Mouse (Mus musculus): ENCODE results near the gene Pgp.
"Not testable (repeated sequence)": the region's sequence is repeated elsewhere in the genome, so short reads cannot be mapped to it uniquely, and the experiment has no call there.

The Pgp gene

DNA sequence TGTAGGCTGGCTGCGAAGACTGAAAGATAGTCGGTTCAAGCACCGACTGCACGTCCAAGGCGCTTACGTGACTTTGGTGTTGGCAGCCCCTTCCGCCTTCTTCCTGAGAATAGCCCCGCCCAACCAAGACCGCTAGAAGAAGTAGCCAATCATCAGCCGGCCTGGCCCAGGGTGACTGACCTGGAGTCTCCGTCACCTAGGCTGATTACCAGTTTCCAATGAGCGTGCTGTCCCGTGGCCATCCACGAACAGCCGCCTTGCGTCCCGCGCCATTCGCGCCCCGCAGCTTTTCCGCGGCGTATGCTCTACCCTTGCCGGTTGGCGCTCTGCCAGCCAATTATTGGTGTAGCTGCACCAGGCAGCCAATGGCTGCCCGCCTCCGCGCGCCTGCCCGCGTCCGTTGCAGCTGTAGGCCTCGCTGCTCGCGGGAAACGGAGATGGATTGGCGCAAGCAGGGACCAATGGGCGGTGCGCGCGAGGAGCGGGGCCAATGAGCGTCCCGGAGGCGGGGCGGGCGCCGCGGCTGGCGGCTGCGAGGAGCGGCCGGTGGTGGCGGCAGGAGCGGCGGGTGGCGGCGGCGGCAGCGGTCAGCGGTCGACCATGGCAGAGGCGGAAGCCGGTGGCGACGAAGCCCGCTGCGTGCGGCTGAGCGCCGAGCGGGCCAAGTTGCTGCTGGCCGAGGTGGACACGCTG lies at the start of gene Pgp, which contains the start of gene E4f1:
Gene Pgp (plus strand): TSS at position 483 of the 693 bp plus-strand sequence.
Gene E4f1 (minus strand): TSS at position 404 of the 693 bp plus-strand sequence.
- DNase-seq (ENCODE audit: low spot score): peak; percentile 98

DNA sequence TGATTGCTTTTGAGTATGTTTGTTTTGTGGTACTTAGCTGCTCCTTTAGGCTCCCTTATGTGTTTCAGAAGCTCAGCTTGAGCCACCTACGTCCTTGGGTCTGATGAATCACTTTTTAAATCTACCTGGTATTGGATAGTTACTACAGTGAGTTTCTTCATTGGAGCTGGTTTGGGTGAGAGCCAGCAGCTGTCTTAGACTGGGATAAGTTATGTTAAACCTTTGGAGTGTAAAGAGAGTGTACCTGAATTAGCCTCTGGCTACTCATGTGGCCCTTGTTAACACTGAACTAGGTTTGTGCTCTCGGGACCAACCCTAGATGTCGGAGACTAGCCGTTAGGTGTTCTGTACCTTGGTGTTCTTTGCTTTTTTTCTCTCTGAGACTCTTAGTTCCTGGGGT lies 47.1 kb upstream of the Pgp start:
- DNase-seq (ENCODE audit: low spot score): no peak

DNA sequence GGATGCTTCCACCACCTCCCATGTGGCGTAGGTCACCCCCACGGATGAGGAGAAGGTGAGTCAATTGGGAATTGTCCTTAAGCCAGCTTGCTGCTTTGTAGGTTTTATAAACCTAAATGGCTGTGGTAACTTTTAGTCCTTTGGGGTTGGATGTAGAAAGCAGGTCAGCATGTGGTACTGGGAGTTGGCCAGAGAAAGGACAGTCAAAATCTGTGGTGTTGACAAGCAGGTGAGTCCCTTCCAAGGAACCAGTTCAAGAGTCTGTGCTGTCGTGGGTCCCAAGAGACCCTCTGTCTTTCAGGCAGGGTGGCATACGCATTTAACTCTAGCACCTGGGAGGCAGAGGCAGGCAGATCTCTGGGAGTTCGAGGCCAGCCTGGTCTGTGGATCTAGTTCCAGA lies 45.7 kb upstream of the Pgp start:
- DNase-seq (ENCODE audit: low spot score): no peak

DNA sequence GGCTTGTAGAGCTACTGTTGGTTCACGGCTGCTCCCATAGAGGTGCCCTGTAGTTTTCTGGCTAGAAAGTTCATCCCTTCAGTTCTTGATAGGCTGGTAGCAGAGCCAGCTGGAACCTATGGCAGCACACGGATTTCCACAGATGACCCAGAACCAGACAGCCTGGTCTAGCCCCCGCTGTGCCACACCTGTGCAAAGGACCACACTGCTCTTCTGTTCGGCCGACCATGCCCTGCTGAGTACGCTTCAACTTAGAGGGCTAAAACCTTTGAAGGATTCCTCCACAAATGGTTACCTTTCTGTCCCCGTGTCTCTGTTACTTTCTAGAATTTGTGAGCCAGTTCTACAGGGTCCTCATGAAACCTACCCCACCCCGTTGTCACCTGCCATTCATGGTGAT lies 44.9 kb upstream of the Pgp start:
- DNase-seq (ENCODE audit: low spot score): not testable (repeated sequence)

DNA sequence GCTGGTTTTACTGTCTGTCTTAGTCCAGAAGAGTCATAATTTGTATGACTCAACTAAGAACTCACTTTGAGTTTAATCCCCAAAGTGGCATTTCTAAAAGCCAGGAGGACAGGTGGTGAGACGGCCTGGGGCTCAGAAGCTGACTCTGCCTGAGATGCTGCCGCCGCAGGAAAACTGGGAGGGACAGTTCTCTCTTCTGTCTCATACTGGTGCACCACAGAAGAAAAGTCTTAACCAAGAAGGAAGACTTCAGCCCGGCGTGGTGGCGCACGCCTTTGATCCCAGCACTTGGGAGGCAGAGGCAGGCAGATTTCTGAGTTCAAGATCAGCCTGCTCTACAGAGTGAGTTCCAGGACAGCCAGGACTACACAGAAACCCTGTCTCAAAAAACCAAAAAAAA lies 44.3 kb upstream of the Pgp start:
- DNase-seq (ENCODE audit: low spot score): no peak

DNA sequence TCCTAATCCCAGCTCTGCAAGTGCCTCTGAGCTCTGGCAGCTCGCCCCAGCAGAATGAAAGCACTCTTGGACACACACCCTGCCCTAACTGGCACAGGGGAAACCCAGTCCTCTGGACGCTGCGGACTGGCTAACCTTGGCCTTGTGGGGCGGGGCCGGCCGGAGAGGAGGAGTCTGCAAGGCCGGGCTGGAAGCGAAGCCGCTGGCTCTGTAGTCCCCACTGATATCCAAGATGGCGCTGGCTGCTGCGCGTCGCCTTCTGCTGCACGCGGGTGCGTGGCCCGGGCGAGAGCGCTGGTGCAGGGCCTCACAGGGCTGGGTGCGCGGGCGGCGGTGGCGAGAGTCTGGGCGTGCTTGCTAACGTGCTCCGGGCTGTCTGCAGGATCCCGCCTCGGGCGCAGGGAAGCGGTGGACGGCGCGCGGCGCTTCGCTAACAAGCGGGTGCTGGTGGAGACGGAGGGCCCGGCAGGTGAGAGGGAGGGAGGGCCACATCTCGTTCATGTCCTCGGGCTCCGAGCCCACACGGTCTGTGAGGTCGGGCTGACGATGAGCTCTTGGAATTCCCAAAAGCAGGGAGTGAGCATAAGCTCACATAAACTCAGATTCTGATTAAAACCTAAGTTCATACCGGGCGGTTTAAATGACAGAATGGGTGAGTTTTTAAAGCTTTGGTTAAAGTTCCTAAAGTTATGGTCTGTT lies 43.6 kb upstream of the Pgp start, which contains the start of gene Eci1:
Gene Eci1 (plus strand): TSS at position 171 of the 699 bp plus-strand sequence.
- peak; percentile 87 for DNase-seq (ENCODE audit: low spot score)

DNA sequence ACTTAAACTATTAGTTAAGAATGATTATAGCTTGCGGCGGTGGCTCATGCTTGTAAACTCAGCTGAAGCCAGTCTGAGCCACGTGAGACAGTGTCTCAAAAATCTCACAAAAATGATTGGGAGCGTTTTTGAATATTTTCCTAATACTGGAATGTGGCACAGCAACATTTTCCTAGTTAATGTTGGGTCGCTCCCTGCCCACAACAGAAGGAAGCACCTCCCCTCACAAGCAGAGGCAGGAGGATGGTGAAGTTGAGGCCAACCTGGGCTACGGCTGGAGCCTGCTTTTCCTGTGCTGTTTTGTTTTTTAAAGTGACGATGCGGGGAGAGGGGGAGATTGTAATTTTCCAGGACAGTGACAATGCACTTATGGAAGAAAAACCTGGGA lies 43.0 kb upstream of the Pgp start:
- no peak for DNase-seq (ENCODE audit: low spot score)

DNA sequence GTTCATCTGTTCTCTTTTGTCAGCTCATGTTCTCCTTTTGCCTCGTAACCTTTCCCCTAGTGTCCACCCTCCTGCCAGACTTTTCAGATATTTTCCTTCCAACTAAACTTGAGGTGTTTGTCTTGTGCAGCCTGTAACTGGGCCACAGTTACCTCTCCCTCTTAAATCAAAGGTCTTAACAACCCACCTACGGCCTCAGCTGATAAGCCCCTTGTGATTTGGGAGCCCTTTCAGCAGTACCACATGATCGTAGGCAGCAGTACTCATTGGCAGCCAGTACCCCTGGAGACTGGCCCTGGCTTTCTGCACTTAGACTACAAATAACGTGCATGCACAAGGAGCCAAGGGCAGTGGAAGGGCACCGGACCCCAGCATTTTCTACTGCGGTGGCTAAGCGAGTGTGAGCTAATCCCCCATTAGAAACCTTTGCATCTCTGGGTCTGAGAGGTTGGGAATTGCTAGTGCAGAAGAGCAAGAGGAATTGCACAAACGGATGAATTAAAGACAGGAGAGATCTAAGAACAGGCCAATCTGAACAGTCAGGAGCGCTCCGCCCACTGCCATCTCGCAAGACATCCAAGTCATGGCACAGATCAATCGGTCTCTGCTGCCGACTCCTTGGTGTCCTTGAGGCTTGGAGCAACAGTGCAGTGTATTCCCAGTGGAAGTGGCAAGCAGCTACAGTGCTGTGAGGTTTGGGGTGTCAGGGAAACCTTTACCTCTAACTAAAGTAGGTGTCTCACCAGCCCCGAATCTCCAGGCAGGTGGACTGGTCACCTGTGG lies 40.8 kb upstream of the Pgp start:
- no peak for DNase-seq (ENCODE audit: low spot score)

DNA sequence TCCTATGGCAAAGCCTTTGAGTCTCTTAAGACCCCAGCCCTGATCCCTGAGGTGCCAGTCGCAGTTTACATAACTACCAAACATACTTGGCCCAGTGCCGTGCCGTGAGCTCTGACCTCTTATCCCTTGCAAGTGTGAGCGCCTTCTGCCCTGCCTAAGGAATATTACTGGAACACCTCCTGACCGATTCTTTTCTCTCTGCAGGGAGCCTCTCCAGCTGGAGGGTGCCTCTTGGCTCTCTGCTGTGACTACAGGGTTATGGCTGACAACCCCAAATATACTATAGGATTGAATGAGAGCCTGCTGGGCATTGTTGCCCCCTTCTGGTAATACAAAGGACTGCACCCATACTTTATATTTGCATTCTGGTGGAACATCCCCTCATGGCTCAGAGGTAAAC lies 33.2 kb upstream of the Pgp start:
- DNase-seq (ENCODE audit: low spot score): no peak

DNA sequence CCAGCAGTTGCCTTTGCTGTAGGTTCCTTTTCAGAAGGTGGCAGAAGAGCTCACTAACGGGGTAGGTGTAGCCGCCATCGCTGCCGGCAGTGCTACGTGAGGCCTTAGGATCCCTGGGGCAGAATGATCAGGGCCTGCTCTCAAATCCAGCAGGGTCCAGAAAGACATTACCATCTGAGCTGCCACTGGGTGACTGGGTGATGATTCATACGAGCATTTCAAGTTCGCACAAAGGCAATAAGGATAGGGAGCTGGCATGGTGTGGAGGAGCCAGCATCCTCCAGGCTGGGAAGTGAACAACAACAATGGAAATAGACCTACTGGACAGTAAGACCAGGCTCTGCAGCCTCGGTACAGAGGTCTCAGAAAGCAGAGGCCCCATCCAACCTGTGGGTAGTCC lies 29.8 kb upstream of the Pgp start:
- no peak for DNase-seq (ENCODE audit: low spot score)

DNA sequence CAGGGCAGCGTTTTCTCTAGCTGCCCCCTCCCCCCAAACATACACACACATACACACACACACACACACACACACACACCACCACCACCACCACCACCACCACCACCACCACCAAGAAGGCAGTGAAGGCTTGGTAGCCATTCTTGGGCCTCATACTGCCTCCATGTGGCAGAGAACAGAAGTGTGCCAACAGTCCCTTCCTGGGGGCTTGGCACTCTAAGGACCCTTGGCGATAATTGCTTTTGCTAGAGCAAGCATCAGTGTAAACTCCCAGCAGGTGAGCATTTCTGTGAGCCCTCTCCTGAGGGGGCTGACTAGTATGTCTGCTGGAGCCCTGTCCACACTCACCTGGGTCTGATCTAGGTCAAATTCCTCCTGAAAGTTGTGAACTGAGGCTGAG lies 29.0 kb upstream of the Pgp start:
- DNase-seq (ENCODE audit: low spot score): no peak

DNA sequence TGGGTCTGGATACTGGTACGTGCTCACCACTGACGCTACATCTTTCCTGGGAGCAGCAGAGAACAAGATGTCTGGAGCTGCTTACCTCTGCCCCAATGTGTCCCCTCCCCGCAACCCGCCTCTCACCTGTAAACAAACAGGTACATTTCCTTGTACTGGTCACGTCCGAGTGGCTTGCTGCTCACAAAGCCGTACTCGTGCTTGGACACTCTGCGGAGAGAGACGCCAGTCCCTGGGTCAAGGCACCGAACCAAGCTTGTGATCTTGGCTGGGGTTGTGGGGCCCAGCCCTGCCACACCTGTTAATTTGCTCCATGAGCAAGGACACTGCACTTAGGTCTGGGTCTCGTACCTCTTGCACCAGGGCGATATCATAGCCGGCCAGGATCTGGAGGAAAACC lies 28.1 kb upstream of the Pgp start:
- DNase-seq (ENCODE audit: low spot score): no peak

DNA sequence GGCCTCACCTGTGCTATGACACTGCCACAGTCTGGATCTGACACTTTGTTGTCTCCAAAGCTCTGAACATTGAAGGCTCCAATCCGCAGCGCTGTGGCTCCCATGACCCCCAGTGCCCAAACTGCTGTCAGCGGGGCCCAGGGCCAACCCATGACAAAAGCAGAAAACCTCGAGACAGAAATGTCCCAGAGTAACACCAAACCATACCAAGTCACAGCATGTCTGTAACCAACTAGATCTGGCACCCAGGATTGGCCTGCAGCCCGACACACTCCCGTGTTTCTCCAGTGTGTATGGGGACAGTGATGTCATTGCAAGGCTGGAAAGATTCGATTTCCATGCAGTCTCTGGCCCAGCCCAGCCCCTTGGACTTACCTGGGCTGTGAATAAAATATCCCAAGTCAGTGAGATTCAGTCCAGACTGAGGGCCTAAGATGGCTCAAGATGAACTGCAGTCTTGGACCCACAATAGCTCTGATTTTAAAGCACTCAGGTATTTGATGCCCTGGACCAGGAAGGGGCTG lies 27.5 kb upstream of the Pgp start, which contains the start of gene Dnase1l2:
Gene Dnase1l2 (minus strand): TSS at position 474 of the 524 bp plus-strand sequence.
- no peak for DNase-seq (ENCODE audit: low spot score)

DNA sequence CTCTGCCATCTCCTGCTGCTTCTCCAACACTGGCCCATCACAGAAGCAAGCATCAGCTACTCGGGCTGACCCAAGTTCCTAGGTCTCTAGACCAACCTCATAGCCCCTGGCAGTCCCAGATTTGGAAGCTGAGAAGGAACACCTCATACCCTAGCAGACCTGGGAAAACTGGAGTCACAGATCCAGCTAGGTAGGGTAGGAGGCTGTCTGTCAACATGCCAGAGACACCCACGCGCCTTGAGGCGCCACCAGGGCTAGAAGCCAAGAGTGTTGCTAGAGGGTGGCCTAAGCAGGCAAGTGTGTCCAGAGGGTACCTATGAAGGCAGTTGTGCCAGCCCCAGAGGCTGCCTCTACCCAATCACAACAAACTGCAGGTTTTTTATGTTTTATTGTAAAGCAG lies 26.8 kb upstream of the Pgp start:
- no peak for DNase-seq (ENCODE audit: low spot score)

DNA sequence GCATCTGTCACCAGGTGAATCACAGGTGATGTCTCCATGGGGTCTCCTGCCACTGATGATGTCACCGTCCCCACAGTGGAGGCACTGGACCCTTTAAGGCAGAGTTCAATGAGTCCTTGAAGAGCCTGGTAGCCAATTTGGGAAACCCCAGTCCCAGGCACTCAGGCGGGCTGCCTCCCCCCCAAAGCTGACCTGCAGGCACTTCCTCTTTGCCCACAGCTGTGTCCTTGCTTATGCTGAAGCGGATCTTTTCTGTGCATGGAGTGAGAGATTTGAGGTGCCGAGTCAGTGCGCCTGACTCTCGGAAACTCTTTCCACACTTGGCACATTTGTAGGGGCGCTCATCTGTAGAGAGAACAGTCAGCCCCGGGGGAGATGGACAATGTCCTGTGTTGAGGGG lies 23.6 kb upstream of the Pgp start:
- DNase-seq (ENCODE audit: low spot score): no peak

DNA sequence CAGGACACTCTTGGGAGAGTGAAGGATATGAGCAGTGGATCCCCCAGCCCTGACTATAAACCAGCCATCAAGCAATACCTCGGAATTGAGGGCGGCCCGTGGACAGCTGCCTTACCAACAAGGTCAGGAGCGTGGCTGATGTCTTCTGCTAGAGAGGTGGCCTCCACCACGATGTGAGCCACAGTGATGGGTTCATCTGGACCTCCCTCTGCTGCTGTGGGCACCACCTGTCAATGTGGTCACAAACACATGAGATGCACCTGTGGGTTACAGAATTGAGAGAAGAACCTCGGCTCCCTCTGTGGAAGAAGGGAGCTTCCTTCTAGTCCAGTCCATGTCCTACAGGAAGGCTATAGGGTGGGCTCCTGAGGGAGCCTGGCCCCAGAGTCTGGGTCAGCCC lies 20.7 kb upstream of the Pgp start:
- DNase-seq (ENCODE audit: low spot score): no peak

DNA sequence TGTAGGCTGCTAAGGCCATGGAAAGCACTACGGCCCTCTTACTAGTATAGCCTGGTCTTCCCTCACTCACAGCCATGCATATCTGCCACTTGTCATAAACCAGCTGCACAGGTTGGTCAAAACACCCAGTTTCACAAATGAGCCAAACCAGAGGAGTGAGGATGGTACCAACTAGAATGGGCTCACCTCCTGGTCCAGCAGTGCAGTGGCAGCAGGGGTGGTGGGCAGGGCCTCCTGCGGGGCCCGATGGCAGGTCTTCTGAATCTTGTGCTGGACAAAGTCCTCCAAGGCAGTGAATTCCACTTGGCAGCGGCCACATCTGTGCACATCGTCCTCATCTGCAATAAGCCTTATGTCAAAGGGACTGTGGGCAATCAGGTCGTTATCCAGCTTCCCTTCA lies 19.0 kb upstream of the Pgp start:
- no peak for DNase-seq (ENCODE audit: low spot score)

DNA sequence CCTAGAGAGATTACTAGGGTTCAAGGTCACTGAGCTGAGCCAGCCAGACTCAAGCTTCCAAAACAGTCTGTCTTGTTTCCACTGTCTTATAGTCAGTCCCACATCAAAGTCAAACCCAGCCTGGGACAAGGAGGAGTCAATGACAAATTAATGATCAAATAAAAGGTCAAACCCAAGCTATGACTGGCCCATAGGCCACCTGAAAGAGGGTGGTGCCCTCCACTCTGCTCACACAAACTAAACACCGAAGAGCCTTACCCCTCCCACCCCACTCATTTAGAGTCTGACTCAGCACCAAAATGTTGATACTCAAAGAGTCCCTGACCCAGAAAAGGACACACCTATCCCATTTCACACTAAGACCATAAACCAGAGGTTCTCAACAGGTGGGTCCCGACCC lies 16.8 kb upstream of the Pgp start:
- no peak for DNase-seq (ENCODE audit: low spot score)

DNA sequence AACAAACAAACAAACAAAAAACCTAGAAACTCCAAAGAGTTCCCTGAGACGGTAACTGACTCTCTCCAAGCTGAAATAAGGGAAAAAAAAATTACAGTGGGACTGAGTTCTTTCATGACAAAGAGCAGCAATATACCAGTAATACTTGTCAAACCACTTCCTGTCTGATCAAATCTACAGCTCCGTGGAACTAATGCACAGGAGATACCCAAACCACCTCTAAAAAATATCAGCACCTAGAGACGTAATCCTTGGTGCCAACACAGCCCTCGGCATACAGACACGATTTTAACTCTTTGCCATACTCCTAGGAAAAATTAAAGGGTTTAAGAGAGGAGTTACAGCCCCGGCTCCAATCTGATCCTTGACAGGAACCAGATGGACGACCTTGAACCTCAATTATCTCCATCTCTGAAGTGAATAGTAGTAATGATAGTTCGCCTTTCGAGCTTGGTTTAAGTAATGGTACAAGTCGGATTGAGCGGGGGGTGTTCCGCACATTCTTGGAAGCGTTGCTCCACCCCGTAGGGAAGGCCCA lies 15.9 kb upstream of the Pgp start:
- no peak for DNase-seq (ENCODE audit: low spot score)

DNA sequence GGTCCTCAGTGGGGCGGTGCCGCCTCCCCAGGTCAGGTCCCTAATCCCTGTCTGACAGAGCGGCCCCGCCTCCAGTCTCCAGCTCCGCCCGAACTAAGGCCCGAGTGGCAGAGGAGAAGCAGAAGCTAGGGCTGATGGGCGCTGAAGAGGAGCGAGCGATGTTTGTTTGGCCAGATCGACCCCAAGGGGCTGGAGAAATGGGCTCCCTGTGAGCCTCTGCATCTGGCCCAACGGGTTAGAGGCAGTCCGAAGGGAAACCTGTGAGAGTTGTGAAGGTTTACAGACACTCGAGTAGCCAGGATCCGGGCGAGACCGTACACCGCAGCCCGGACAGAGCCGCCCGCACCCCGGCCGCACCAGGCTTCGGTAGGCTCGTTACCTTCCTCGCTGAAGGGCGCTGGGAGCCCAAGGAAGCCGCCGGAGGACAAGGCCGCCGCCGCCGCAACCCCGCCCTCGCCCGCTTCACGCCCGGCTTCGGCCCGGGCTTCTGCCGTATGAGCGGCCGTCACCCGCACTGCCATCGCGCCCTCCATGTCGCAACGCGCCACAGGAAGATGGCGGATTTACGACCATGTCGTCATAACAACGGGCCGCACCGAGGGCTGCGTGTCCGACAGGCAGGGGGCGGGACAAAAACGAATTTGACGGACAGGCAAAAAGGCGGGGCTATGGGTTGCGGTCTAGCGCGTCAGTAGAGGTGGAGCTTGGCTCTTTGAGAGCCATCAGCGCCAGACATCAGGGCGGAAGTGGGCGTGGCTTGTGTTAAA lies 15.3 kb upstream of the Pgp start:
- peak; percentile 98 for DNase-seq (ENCODE audit: low spot score)

DNA sequence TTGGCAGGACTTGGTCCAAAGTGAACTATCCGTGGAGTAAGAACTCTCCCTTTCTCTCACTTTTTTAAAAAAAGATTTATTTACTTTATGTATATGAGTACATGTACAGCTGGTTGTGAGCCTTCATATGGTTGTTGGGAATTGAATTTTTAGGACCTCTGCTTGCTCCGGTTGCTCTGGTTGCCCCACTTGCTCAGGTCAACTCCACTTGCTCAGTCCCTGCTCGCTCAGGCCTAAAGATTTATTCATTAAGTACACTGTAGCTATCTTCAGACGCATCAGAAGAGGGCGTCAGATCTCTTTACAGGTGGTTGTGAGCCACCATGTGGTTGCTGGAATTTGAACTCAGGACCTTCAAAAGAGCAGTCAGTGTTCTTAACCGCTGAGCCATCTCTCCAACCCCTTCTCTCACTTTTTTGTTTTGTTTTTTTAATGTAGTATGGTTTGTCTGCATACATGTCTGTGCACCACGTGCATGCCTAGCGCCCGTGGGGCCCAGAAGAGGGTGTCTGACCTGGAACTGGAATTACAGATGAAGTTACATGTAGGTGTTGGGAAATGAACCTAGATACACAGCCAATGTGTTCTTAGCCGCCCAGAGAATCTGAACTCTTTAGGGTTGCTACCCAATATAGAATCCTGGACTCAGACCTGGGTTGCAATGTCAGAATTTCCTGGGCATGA lies 14.5 kb upstream of the Pgp start:
- not testable (repeated sequence) for DNase-seq (ENCODE audit: low spot score)

Data from urinary bladder, postnatal 25 days (tissue).